Mouse (Mus musculus): ENCODE data around the gene Gm42688. TPM values are rescaled to one million over a fixed set of nuclear protein-coding genes. Genes with fewer than 3 reads are reported as not detected.

Gene Gm42688
- polyA plus RNA-seq, 1 experiment from 2014 or later: 1.9 TPM

MicroRNAs encoded within 50 kb of the gene (microRNA counts, 519-probe panel; counts per million panel counts)
- microRNA mmu-miR-3470a+mmu-miR-3470b: 1,589 counts per million, percentile 9 among the panel's probes with 10 or more counts

Small RNA genes lying within 50 kb of the gene (microRNA-seq; reads per million reads assigned to microRNA genes)
- gene Mir3470a: not detected

Other genes starting within 250 kb of the Gm42688 start
- gene Sema4f, start 161.8 kb upstream of the Gm42688 start, polyA plus RNA-seq (2015; fragmentation: Nextera tagmentation; extraction: Ambion mirVana): 0.37 and 1.1 TPM in 2 replicates
- gene M1ap, start 154.7 kb upstream of the Gm42688 start, polyA plus RNA-seq (2015; fragmentation: Nextera tagmentation; extraction: Ambion mirVana): 0.57 and 1.0 TPM in 2 replicates
- 7.1 and 10.8 TPM in 2 replicates for gene Dok1, start 68.1 kb upstream of the Gm42688 start, polyA plus RNA-seq (2015; fragmentation: Nextera tagmentation; extraction: Ambion mirVana)
- 7.5 and 11.9 TPM in 2 replicates for gene Loxl3, start 67.4 kb upstream of the Gm42688 start, polyA plus RNA-seq (2015; fragmentation: Nextera tagmentation; extraction: Ambion mirVana)
- gene Aup1, start 47.1 kb upstream of the Gm42688 start, polyA plus RNA-seq (2015; fragmentation: Nextera tagmentation; extraction: Ambion mirVana): 110 and 136 TPM in 2 replicates
- 71.2 and 83.4 TPM in 2 replicates for gene Htra2, start 46.3 kb upstream of the Gm42688 start, polyA plus RNA-seq (2015; fragmentation: Nextera tagmentation; extraction: Ambion mirVana)
- gene Dqx1, start 43.8 kb upstream of the Gm42688 start, polyA plus RNA-seq (2015; fragmentation: Nextera tagmentation; extraction: Ambion mirVana): 0.28 and 1.1 TPM in 2 replicates
- gene Tlx2, start 31.3 kb upstream of the Gm42688 start, polyA plus RNA-seq (2015; fragmentation: Nextera tagmentation; extraction: Ambion mirVana): 0.37 and 1.5 TPM in 2 replicates
- gene Pcgf1, start 23.7 kb upstream of the Gm42688 start, polyA plus RNA-seq (2015; fragmentation: Nextera tagmentation; extraction: Ambion mirVana): 13.8 and 18.6 TPM in 2 replicates
- gene Lbx2, start 15.2 kb upstream of the Gm42688 start, polyA plus RNA-seq (2015; fragmentation: Nextera tagmentation; extraction: Ambion mirVana): 0.42 and 0.48 TPM in 2 replicates
- gene Ccdc142, start within 50 bp of the Gm42688 start, polyA plus RNA-seq (2015; fragmentation: Nextera tagmentation; extraction: Ambion mirVana): 2.3 and 2.4 TPM in 2 replicates
- gene Mrpl53, start 7.4 kb downstream of the Gm42688 start, polyA plus RNA-seq (2015; fragmentation: Nextera tagmentation; extraction: Ambion mirVana): 136 and 164 TPM in 2 replicates
- gene Mogs, start 13.9 kb downstream of the Gm42688 start, polyA plus RNA-seq (2015; fragmentation: Nextera tagmentation; extraction: Ambion mirVana): 17.6 and 27.8 TPM in 2 replicates
- gene Wbp1, start 19.9 kb downstream of the Gm42688 start, polyA plus RNA-seq (2015; fragmentation: Nextera tagmentation; extraction: Ambion mirVana): 81.9 and 99.5 TPM in 2 replicates
- 7.4 and 9.2 TPM in 2 replicates for gene Ino80b, start 23.8 kb downstream of the Gm42688 start, polyA plus RNA-seq (2015; fragmentation: Nextera tagmentation; extraction: Ambion mirVana)
- 19.3 and 26.2 TPM in 2 replicates for gene Rtkn, start 33.8 kb downstream of the Gm42688 start, polyA plus RNA-seq (2015; fragmentation: Nextera tagmentation; extraction: Ambion mirVana)
- 3.4 and 4.3 TPM in 2 replicates for gene Wdr54, start 54.8 kb downstream of the Gm42688 start, polyA plus RNA-seq (2015; fragmentation: Nextera tagmentation; extraction: Ambion mirVana)
- 0.91 and 1.6 TPM in 2 replicates for gene 1700003E16Rik, start 54.8 kb downstream of the Gm42688 start, polyA plus RNA-seq (2015; fragmentation: Nextera tagmentation; extraction: Ambion mirVana)
- 60.3 and 82.8 TPM in 2 replicates for gene Dctn1, start 64.3 kb downstream of the Gm42688 start, polyA plus RNA-seq (2015; fragmentation: Nextera tagmentation; extraction: Ambion mirVana)
- 0.22 and 0.28 TPM in 2 replicates for gene Slc4a5, start 118.2 kb downstream of the Gm42688 start, polyA plus RNA-seq (2015; fragmentation: Nextera tagmentation; extraction: Ambion mirVana)
- gene Mthfd2, start 224.3 kb downstream of the Gm42688 start, polyA plus RNA-seq (2015; fragmentation: Nextera tagmentation; extraction: Ambion mirVana): 21.0 and 24.1 TPM in 2 replicates
- 28.1 and 38.4 TPM in 2 replicates for gene Mob1a, start 224.4 kb downstream of the Gm42688 start, polyA plus RNA-seq (2015; fragmentation: Nextera tagmentation; extraction: Ambion mirVana)
- 220 and 294 TPM in 2 replicates for gene Bola3, start 247.5 kb downstream of the Gm42688 start, polyA plus RNA-seq (2015; fragmentation: Nextera tagmentation; extraction: Ambion mirVana)

Measured in heart, embryonic 15.5 days (tissue).